Mouse (Mus musculus) cerebellum, adult 9-11 months (tissue): Measurements from ENCODE around the gene Clec4b1.
"Not testable (repeated sequence)": the region's sequence is repeated elsewhere in the genome, so short reads cannot be mapped to it uniquely, and the experiment has no call there.

Experiments used
- DNase-seq: peaks from one replicate; pipeline ENCODE4 v3.0.0; 2022

Clec4b1 gene

DNA sequence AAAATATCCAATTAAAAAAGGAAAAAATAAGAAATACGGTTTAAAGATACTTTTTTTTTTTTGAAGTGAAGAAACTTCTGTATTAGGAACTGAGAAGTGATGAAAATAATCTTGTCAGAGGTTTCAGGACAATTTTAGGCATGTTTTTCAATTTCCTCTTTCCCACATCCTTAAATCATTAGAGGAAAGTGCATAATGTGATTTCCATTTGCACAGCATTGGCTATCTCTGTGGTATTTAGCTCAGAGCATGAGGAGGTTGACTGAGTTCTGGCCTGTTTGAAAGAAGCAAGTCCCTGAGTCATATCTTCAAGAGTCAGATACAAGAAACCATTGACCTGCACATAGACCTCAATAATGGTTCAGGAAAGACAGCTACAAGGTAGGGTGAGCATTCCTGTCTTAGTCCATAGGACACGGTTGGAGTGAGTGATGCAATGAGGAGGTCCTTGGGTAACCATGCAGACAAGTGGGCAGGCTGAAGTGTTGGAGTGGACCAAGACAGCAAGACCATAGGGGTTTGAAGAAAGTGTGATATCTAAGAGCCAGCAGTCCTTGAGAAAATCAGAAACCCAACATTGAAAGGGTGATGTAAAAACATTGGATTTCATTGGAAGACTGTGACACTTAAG, at the start of gene Clec4b1:
Clec4b1 (plus strand) TSS at position 221 of the 631 bp plus-strand sequence.
- no peak for DNase-seq

GRCm38 (mm10) chr6:123004696-123005095, 45.1 kb upstream of the Clec4b1 start:
- DNase-seq, result not testable (repeated sequence)

DNA sequence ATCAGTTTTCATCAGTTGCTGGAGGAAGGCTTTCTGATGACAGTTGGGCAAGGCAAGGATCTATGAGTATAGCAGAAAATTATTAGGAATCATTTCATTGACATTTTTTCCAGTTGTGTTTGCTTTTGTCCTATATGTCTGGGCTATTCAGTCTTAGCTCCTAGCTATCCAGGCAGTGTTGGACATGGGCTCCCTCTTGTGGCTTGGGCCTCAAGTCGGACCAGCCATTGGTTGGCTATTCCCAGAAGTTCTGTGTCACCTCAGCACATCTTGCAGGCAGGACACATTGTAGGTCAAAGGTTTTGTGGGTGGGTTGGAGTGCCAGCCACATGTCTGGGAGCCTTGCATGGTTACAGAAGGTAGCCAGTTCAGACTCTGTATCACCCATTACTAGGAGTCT, 44.2 kb upstream of the Clec4b1 start:
- no peak for DNase-seq

DNA sequence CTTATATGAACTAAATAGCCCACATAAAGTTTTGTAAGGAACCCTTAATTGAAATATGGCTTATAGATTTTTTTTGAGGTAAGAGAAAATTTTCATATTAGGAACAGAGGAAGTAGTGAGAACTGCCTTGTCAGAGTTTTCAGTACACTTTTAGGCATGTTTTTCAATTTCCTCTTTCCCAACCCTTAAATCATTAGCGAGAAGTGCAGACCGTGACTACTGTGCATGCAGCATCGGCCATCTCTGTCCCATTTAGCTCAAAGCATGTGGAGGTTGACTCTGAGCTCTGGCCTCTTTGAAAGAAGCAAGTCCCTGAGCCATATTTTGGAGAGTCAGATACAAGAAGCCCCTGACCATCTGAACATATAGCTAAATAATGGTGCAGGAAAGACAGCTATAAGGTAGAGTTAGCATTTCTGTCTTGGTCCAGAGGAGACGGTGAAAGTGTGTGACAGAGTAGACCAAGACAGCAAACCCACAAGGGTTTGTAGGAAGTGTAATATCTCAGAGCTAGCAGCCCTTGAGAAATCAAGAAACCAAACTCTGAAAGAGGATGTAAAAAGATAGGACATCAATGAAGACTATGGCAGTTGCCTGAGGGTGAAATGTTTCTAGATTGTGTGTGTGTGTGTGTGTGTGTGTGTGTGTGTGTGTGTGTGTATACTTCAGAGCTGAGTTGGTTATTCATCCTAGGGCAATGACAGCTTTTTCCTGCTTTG, 45.5 kb downstream of the Clec4b1 start:
- DNase-seq, result no peak

GRCm38 (mm10) chr6:123106128-123106527, 56.4 kb downstream of the Clec4b1 start, which contains the start of gene Clec4a2:
TSS of gene Clec4a2 (plus strand) at chr6:123106428.
- not testable (repeated sequence) for DNase-seq
